Mouse (Mus musculus) liver, postnatal 0 days (tissue): Measurements from ENCODE around the gene Procr. TPM values are rescaled to one million over a fixed set of nuclear protein-coding genes. Genes with fewer than 3 reads are reported as not detected.

Experiments
- ATAC-seq: fragments of 200-750 bp; cut with Nextera tagmentation; 2 replicates; pipeline ENCODE4 v1.8.0; 2017; ENCODE audit warnings: mild to moderate bottlenecking, moderate library complexity
- DNase-seq: peaks from one replicate; pipeline ENCODE4 v3.0.0-alpha.2; 2016
- H3K27ac ChIP-seq: fragments of 300-500 bp; sonication (generic); 2 replicates; pipeline ENCODE4 v1.5.1; 2014; ENCODE audit warnings: antibody characterized with exemption, moderate library complexity, mild to moderate bottlenecking, low read depth
- H3K27me3 ChIP-seq: fragments of 300-500 bp; sonication (generic); 2 replicates; pipeline ENCODE4 v1.6.1; 2014; ENCODE audit warnings: low read length, control low read depth, mixed read lengths; ENCODE audit not compliant: insufficient read depth
- H3K36me3 ChIP-seq: fragments of 300-500 bp; sonication (generic); replicated peaks from 2 replicates; pipeline ENCODE4 v1.6.1; 2014; ENCODE audit warnings: mild to moderate bottlenecking, control low read depth, low read length, moderate library complexity, mixed read lengths; ENCODE audit not compliant: insufficient read depth
- H3K4me1 ChIP-seq: fragments of 300-500 bp; sonication (generic); 2 replicates; pipeline ENCODE4 v1.6.1; 2014; ENCODE audit warnings: antibody characterized with exemption, mild to moderate bottlenecking, control low read depth; ENCODE audit not compliant: insufficient read depth
- H3K4me2 ChIP-seq: fragments of 300-500 bp; sonication (generic); 2 replicates; pipeline ENCODE4 v1.6.1; 2014; ENCODE audit warnings: low read depth, mild to moderate bottlenecking, low read length, moderate library complexity, mixed read lengths
- H3K4me3 ChIP-seq: fragments of 300-500 bp; sonication (generic); 2 replicates; pipeline ENCODE4 v1.5.1; 2014; ENCODE audit warnings: low read depth, low read length
- H3K9ac ChIP-seq: fragments of 300-500 bp; sonication (generic); replicated peaks from 2 replicates; pipeline ENCODE4 v1.6.1; 2014; ENCODE audit warnings: mild to moderate bottlenecking, moderate library complexity
- H3K9me3 ChIP-seq: fragments of 300-500 bp; sonication (generic); 2 replicates; pipeline ENCODE4 v1.6.1; 2016; ENCODE audit warnings: mild to moderate bottlenecking, control low read depth, low read length, mixed read lengths
- CTCF ChIP-seq: sonication (generic); IDR thresholded peaks from 2 replicates; pipeline ENCODE4 v1.5.1; 2016; ENCODE audit warnings: antibody characterized with exemption, low read depth
- EP300 ChIP-seq: IDR thresholded peaks from 2 replicates; pipeline ENCODE4 v1.6.1; 2016; ENCODE audit warnings: antibody characterized with exemption, low read depth, mild to moderate bottlenecking
- WGBS: fragments of 180-500 bp; shearing (Covaris S2); extraction: QIAGEN DNeasy Blood & Tissue Kit; methylation state at CpG from one replicate; pipeline ENCODE4 v1.1.7; 2014; ENCODE audit not compliant: insufficient replicate concordance; 5-methylcytosine and 5-hydroxymethylcytosine counted together
- polyA plus RNA-seq: library from polyadenylated mRNA; unstranded; fragments of >200 nt; fragmentation: Nextera tagmentation; extraction: Ambion mirVana; gene quantifications from 2 replicates; pipeline ENCODE4 v1.2.1, GENCODE M21; 2015

Gene Procr
- polyA plus RNA-seq, 1 experiment from 2014 or later: 1.7 TPM

GRCm38 (mm10) chr2:155743351-155743750 lies 7.6 kb upstream of the Procr start:
- H3K4me1 ChIP-seq: peaks cover 5% of the 10 kb centered on the region
- no peak overlapping the region for H3K4me2 ChIP-seq
- no peak overlapping the region for H3K9ac ChIP-seq
- no peak for TF ChIP-seq CTCF
- TF ChIP-seq EP300: no peak
- no peaks in the 10 kb centered on the region for H3K9me3 ChIP-seq
- H3K36me3 ChIP-seq: no peaks in the 10 kb centered on the region
- no peaks in the 10 kb centered on the region for H3K27me3 ChIP-seq
- DNase-seq (no peak), ATAC-seq (no peak)
- no peak overlapping the region for H3K4me3 ChIP-seq
- 39% methylated on average over 9 of the region's 9 CpGs for WGBS
- no peak overlapping the region for H3K27ac ChIP-seq

DNA sequence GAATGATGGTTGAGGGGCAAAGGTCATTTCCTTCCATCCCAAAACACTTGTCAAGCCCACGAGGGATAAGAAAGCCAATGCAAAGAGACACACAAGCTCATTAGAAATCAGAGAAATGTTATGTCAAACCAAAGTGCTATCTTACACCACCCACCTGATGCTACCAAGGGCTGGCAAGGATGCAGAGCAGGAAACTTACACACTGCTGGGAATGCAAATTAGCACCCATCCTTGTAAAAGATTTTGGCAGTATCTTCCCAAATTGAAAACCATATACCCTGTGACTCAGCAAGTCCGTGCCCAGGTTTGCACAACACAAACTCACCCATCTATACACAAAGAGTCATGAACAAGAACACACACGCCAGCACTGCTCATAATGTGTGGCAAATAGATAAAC lies 5.4 kb upstream of the Procr start:
- Histone ChIP-seq H3K4me3 (no peak overlapping the region), H3K4me1 (peaks cover 5% of the 10 kb centered on the region), H3K27me3 (no peaks in the 10 kb centered on the region), H3K27ac (no peak overlapping the region), H3K4me2 (no peak overlapping the region), H3K9ac (no peak overlapping the region), H3K36me3 (no peaks in the 10 kb centered on the region), H3K9me3 (no peaks in the 10 kb centered on the region)
- no peak for ATAC-seq
- TF ChIP-seq CTCF (no peak), EP300 (no peak)
- DNase-seq: no peak
- WGBS: 51% methylated on average over 3 of the region's 3 CpGs

DNA sequence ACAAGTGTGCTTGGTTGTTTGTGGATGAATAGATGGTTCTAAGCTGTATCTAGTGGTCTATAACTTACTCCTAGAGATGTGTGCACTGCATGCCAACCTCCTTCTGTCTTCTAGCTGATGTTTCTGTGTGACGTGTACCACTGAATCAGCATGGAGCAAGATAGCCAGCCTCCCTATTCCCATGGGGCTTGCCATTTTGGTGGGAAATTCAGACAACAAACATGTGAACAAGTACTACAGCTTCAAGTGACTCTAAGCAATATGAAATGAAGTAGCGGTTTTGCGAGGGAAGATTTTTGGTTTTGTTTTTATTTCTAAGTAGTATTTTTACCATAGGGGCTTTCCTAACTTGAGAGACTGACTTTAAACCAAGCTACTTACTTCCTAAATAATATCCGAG lies 1.5 kb upstream of the Procr start:
- Histone ChIP-seq H3K9me3 (no peaks in the 10 kb centered on the region), H3K27ac (no peak overlapping the region), H3K9ac (no peak overlapping the region), H3K4me1 (peaks cover 10% of the 10 kb centered on the region), H3K4me2 (no peak overlapping the region), H3K36me3 (no peaks in the 10 kb centered on the region), H3K4me3 (no peak overlapping the region), H3K27me3 (peaks cover 9% of the 10 kb centered on the region; the same call in 1 of the 2 replicates)
- WGBS: 81% methylated on average over 4 of the region's 4 CpGs
- DNase-seq (no peak), ATAC-seq (no peak)
- TF ChIP-seq EP300 (no peak), CTCF (no peak)

- ATAC-seq (peak; percentile 76), DNase-seq (peak; percentile 79)
- H3K4me3 ChIP-seq: no peak overlapping the region
- H3K27ac ChIP-seq: no peak overlapping the region
- peaks cover 9% of the 10 kb centered on the region; the same call in 1 of the 2 replicates for H3K27me3 ChIP-seq
- H3K36me3 ChIP-seq: no peaks in the 10 kb centered on the region
- 4% methylated on average over 1 of the region's 1 CpGs for whole genome bisulfite sequencing
- no peaks in the 10 kb centered on the region for H3K9me3 ChIP-seq
- H3K9ac ChIP-seq: no peak overlapping the region
- H3K4me2 ChIP-seq: no peak overlapping the region
- TF ChIP-seq EP300 (no peak), CTCF (peak; percentile 75)
- peaks cover 9% of the 10 kb centered on the region for H3K4me1 ChIP-seq
Observed at GRCm38 (mm10) chr2:155755746-155756145, 4.8 kb downstream of the Procr start.

DNA sequence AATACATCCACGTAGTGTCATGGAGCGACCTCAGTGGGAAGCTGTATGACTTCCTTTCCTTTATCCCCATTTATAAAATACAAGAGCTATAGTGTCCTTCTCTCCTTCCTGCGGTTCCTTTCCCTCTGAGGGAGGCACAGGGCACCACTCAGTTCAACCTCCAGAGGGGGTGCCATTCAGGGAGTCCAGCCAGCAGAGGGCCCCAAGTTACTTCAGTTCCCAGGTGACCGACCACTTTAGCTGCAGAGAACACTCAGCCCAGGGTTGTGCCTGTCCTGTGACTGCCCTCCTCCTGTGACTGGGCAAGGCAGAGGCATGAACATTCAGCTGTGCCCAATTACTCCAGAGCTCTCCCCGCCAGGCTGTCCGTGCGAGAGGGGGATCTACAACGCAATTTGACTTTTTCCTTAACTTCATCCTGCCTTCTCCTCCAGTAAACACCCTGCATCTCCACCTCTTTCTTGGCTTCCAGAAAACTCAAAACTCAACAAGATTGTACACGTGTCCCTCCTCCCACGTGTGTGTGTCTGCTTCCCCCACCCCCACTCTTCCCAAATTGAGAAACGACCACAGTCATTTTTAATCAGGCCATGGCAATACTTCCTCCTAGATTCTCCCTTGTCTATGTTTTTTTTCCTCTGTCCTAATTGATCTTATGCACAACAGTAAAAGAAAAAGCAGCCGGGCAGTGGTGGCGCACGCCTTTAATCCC lies 6.1 kb downstream of the Procr start:
- DNase-seq (no peak), ATAC-seq (no peak)
- WGBS: 57% methylated on average over 14 of the region's 14 CpGs
- no peaks in the 10 kb centered on the region for H3K4me1 ChIP-seq
- H3K9ac ChIP-seq: no peak overlapping the region
- no peak overlapping the region for H3K27ac ChIP-seq
- no peak for TF ChIP-seq EP300
- peak; percentile 53 for TF ChIP-seq CTCF
- no peaks in the 10 kb centered on the region for H3K36me3 ChIP-seq
- no peak overlapping the region for H3K4me2 ChIP-seq
- no peaks in the 10 kb centered on the region for H3K9me3 ChIP-seq
- H3K4me3 ChIP-seq: no peak overlapping the region
- H3K27me3 ChIP-seq: 0 out of 2 replicates have a peak, but pooled peaks cover 4% of the 10 kb centered on the region

- no peaks in the 10 kb centered on the region for H3K9me3 ChIP-seq
- H3K27ac ChIP-seq: no peak overlapping the region
- no peak overlapping the region for H3K4me2 ChIP-seq
- no peak overlapping the region for H3K4me3 ChIP-seq
- WGBS: 52% methylated on average over 13 of the region's 13 CpGs
- H3K9ac ChIP-seq: no peak overlapping the region
- no peaks in the 10 kb centered on the region for H3K27me3 ChIP-seq
- TF ChIP-seq CTCF (peak; percentile 81), EP300 (no peak)
- ATAC-seq (0 out of 2 replicates have a peak, but pooled peaks have one; percentile 38), DNase-seq (peak; percentile 77)
- no peaks in the 10 kb centered on the region for H3K4me1 ChIP-seq
- no peaks in the 10 kb centered on the region for H3K36me3 ChIP-seq
Observed at GRCm38 (mm10) chr2:155764679-155765418, 13.9 kb downstream of the Procr start.
